ENCODE assay signal across 26 mouse cellular contexts in the genomic region with DNA sequence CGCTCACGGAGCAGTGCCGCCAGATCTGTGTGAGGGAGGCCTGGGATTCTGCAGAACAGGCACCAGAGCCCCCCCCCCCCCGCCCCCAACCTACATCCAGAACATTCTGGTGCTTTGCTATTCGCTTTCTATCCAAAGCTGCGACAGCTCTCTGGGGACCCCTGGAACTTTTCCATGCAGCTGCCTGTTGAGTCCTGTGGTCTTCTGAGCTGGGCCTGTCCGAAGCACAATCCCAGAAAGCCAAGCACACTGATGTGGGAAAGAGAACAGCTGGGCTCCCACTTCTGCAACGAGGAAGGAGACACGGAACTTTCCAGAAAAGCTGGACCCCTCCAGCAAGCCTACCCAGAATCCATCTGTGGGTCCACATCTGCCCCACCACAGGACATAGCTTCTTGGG. TPM values are rescaled to one million over a fixed set of nuclear protein-coding genes. Genes with fewer than 3 reads are reported as not detected.
A peak's percentile ranks its signal among the peaks of the same experiment; 100 is the strongest.
DNase-seq lines count a peak whose midpoint lies in the region; ATAC-seq lines count a peak whose summit lies in the region.
"Had no signal": no experiment of that assay in that cellular context is flagged by ENCODE, and none has a peak within 500 bp of the region (broad histone marks: within the 10 kb centered on the region; RNA-seq: fewer than 3 reads in every experiment).

No protein-coding gene starts in this region.

- DNase-seq in embryonic facial prominence, embryonic 14.5 days (ENCODE audit: low spot score) = peak; percentile 28
- no peak for DNase-seq in embryonic facial prominence, embryonic 10.5 days (ENCODE audit: low spot score)
- DNase-seq in heart, postnatal 4 days = peak; percentile 27
- peak; percentile 79 for DNase-seq in midbrain, embryonic 11.5 days (ENCODE audit: low spot score, missing footprints)
- no peak for DNase-seq in left cerebral cortex, adult 9 months (ENCODE audit: low spot score in 2 of 2)
- DNase-seq: adrenal gland, postnatal 10 days; B cell, adult 2 months; cerebellum, adult 11 months; cerebellum, adult 8-10 months; cerebellum, postnatal 25 days had no signal

- no peak overlapping the region for H3K4me2 ChIP-seq in embryonic facial prominence, embryonic 14.5 days (ENCODE audit: low read depth, low read length)
- no peak overlapping the region for H3K4me2 ChIP-seq in heart, embryonic 12.5 days
- H3K4me2 ChIP-seq in midbrain, embryonic 11.5 days = no peak overlapping the region
- H3K4me2 ChIP-seq in midbrain, embryonic 13.5 days (replicated peaks) = no peak overlapping the region
- H3K4me2 ChIP-seq: embryonic facial prominence, embryonic 13.5 days; heart, embryonic 13.5 days; hindbrain, embryonic 15.5 days had no signal

- no peaks in the 10 kb centered on the region for H3K4me1 ChIP-seq in embryonic facial prominence, embryonic 14.5 days (ENCODE audit: control insufficient read depth, insufficient read depth, low read length)
- H3K4me1 ChIP-seq in embryonic facial prominence, embryonic 10.5 days = no peaks in the 10 kb centered on the region
- H3K4me1 ChIP-seq in heart, embryonic 12.5 days (replicated peaks) = no peaks in the 10 kb centered on the region
- no peaks in the 10 kb centered on the region for H3K4me1 ChIP-seq in midbrain, embryonic 11.5 days (ENCODE audit: control insufficient read depth, insufficient read depth, low read length)
- H3K4me1 ChIP-seq in midbrain, embryonic 13.5 days (replicated peaks) = no peaks in the 10 kb centered on the region
- H3K4me1 ChIP-seq: embryonic facial prominence, embryonic 13.5 days; heart, embryonic 13.5 days; hindbrain, embryonic 15.5 days had no signal

- no peak overlapping the region for H3K4me3 ChIP-seq in embryonic facial prominence, embryonic 14.5 days (ENCODE audit: low read depth, low read length)
- H3K4me3 ChIP-seq in embryonic facial prominence, embryonic 10.5 days = no peak overlapping the region
- H3K4me3 ChIP-seq in heart, embryonic 12.5 days = no peak overlapping the region
- no peak overlapping the region for H3K4me3 ChIP-seq in midbrain, embryonic 11.5 days (ENCODE audit: low read depth, low read length)
- H3K4me3 ChIP-seq in midbrain, embryonic 13.5 days (replicated peaks) = no peak overlapping the region
- H3K4me3 ChIP-seq: embryonic facial prominence, embryonic 13.5 days; heart, embryonic 13.5 days; hindbrain, embryonic 15.5 days had no signal

- ATAC-seq in embryonic facial prominence, embryonic 14.5 days (ENCODE audit: low read depth) = no peak
- no peak for ATAC-seq in heart, embryonic 12.5 days (ENCODE audit: insufficient number of reproducible peaks, low FRiP score)
- ATAC-seq in midbrain, embryonic 11.5 days (ENCODE audit: low FRiP score) = no peak
- ATAC-seq in midbrain, embryonic 13.5 days = no peak
- no peak for ATAC-seq in CD4-positive, CD25-positive, alpha-beta regulatory T cell, adult 4 months
- ATAC-seq: forebrain, embryonic 14.5 days; intestine, embryonic 16.5 days had no signal

- H3K9me3 ChIP-seq in embryonic facial prominence, embryonic 14.5 days (ENCODE audit: control insufficient read depth, low read length) = no peaks in the 10 kb centered on the region
- H3K9me3 ChIP-seq in embryonic facial prominence, embryonic 10.5 days = no peaks in the 10 kb centered on the region
- no peaks in the 10 kb centered on the region for H3K9me3 ChIP-seq in heart, embryonic 12.5 days (replicated peaks)
- H3K9me3 ChIP-seq in midbrain, embryonic 11.5 days (ENCODE audit: control insufficient read depth, low read length) = no peaks in the 10 kb centered on the region
- no peaks in the 10 kb centered on the region for H3K9me3 ChIP-seq in midbrain, embryonic 13.5 days
- H3K9me3 ChIP-seq: embryonic facial prominence, embryonic 13.5 days; heart, embryonic 13.5 days; hindbrain, embryonic 15.5 days had no signal

- no peaks in the 10 kb centered on the region for H3K27me3 ChIP-seq in embryonic facial prominence, embryonic 14.5 days (replicated peaks; ENCODE audit: control insufficient read depth, insufficient read depth, low read length)
- no peaks in the 10 kb centered on the region for H3K27me3 ChIP-seq in embryonic facial prominence, embryonic 10.5 days (replicated peaks; ENCODE audit: low read depth, poor library complexity, severe bottlenecking)
- no peaks in the 10 kb centered on the region for H3K27me3 ChIP-seq in heart, embryonic 12.5 days (replicated peaks)
- H3K27me3 ChIP-seq in midbrain, embryonic 11.5 days (ENCODE audit: control insufficient read depth, insufficient read depth, low read length) = no peaks in the 10 kb centered on the region
- no peaks in the 10 kb centered on the region for H3K27me3 ChIP-seq in midbrain, embryonic 13.5 days
- H3K27me3 ChIP-seq: embryonic facial prominence, embryonic 13.5 days; heart, embryonic 13.5 days; hindbrain, embryonic 15.5 days had no signal

- WGBS in embryonic facial prominence, embryonic 14.5 days = 64% methylated on average over 8 of the region's 9 CpGs
- 93% methylated on average over 9 of the region's 9 CpGs for WGBS in embryonic facial prominence, embryonic 10.5 days
- 80% methylated on average over 9 of the region's 9 CpGs for WGBS in heart, embryonic 12.5 days
- 91% methylated on average over 9 of the region's 9 CpGs for WGBS in midbrain, embryonic 11.5 days
- 90% methylated on average over 9 of the region's 9 CpGs for WGBS in midbrain, embryonic 13.5 days

- no peak overlapping the region for H3K27ac ChIP-seq in embryonic facial prominence, embryonic 14.5 days (replicated peaks; ENCODE audit: low read depth, low read length)
- H3K27ac ChIP-seq in embryonic facial prominence, embryonic 10.5 days (replicated peaks) = no peak overlapping the region
- H3K27ac ChIP-seq in heart, embryonic 12.5 days (ENCODE audit: poor library complexity, severe bottlenecking) = no peak overlapping the region
- no peak overlapping the region for H3K27ac ChIP-seq in midbrain, embryonic 11.5 days (ENCODE audit: low read depth, low read length)
- no peak overlapping the region for H3K27ac ChIP-seq in midbrain, embryonic 13.5 days
- H3K27ac ChIP-seq: embryonic facial prominence, embryonic 13.5 days; heart, embryonic 13.5 days; hindbrain, embryonic 15.5 days had no signal

- H3K9ac ChIP-seq in embryonic facial prominence, embryonic 14.5 days (ENCODE audit: low read depth, low read length) = no peak overlapping the region
- no peak overlapping the region for H3K9ac ChIP-seq in heart, embryonic 12.5 days
- no peak overlapping the region for H3K9ac ChIP-seq in midbrain, embryonic 11.5 days (ENCODE audit: low read length)
- no peak overlapping the region for H3K9ac ChIP-seq in midbrain, embryonic 13.5 days (replicated peaks)
- H3K9ac ChIP-seq: embryonic facial prominence, embryonic 13.5 days; heart, embryonic 13.5 days; hindbrain, embryonic 15.5 days had no signal

- H3K36me3 ChIP-seq in embryonic facial prominence, embryonic 14.5 days (ENCODE audit: control insufficient read depth, insufficient read depth, low read length) = no peaks in the 10 kb centered on the region
- no peaks in the 10 kb centered on the region for H3K36me3 ChIP-seq in embryonic facial prominence, embryonic 10.5 days (replicated peaks)
- H3K36me3 ChIP-seq in heart, embryonic 12.5 days = no peaks in the 10 kb centered on the region
- H3K36me3 ChIP-seq in midbrain, embryonic 11.5 days (ENCODE audit: control insufficient read depth, insufficient read depth, low read length) = no peaks in the 10 kb centered on the region
- no peaks in the 10 kb centered on the region for H3K36me3 ChIP-seq in midbrain, embryonic 13.5 days
- H3K36me3 ChIP-seq: embryonic facial prominence, embryonic 13.5 days; heart, embryonic 13.5 days; hindbrain, embryonic 15.5 days had no signal

RNA-seq across cellular contexts. Expression of a gene that starts 19.3 kb away (rescaled TPM):
- polyA plus RNA-seq in embryonic facial prominence, embryonic 14.5 days (2014; fragmentation: Nextera tagmentation; extraction: Ambion mirVana) = 34.9 and 37.4 TPM in 2 replicates
- polyA plus RNA-seq in embryonic facial prominence, embryonic 10.5 days (2016; fragmentation: Nextera tagmentation; extraction: Ambion mirVana) = 40.8 and 45.1 TPM in 2 replicates
- 10 to 100 TPM; 29.4 to 32.6 TPM for total RNA-seq in heart, postnatal 4 days (2021)
- polyA plus RNA-seq in heart, embryonic 12.5 days (2016; fragmentation: Nextera tagmentation; extraction: Ambion mirVana) = 27.6 and 31.0 TPM in 2 replicates
- 44.2 and 49.4 TPM in 2 replicates for polyA plus RNA-seq in midbrain, embryonic 11.5 days (2014; fragmentation: Nextera tagmentation; extraction: Ambion mirVana)
- polyA plus RNA-seq in midbrain, embryonic 13.5 days (2015; fragmentation: Nextera tagmentation; extraction: Ambion mirVana) = 42.8 and 43.8 TPM in 2 replicates
- 10 to 100 TPM; 26.1 to 29.2 TPM for polyA plus RNA-seq in CD4-positive, CD25-positive, alpha-beta regulatory T cell, adult 4 months (2017; shearing (Covaris generic))

RNA-seq across cellular contexts. Expression of a gene that starts 20.0 kb away (rescaled TPM):
- polyA plus RNA-seq in embryonic facial prominence, embryonic 14.5 days (2014; fragmentation: Nextera tagmentation; extraction: Ambion mirVana) = not detected in 2 replicates
- polyA plus RNA-seq in embryonic facial prominence, embryonic 10.5 days (2016; fragmentation: Nextera tagmentation; extraction: Ambion mirVana) = not detected in 2 replicates
- not detected for total RNA-seq in heart, postnatal 4 days (2021)
- polyA plus RNA-seq in heart, embryonic 12.5 days (2016; fragmentation: Nextera tagmentation; extraction: Ambion mirVana) = not detected in 2 replicates
- polyA plus RNA-seq in midbrain, embryonic 11.5 days (2014; fragmentation: Nextera tagmentation; extraction: Ambion mirVana) = not detected in 2 replicates
- polyA plus RNA-seq in midbrain, embryonic 13.5 days (2015; fragmentation: Nextera tagmentation; extraction: Ambion mirVana) = not detected in 2 replicates
- not detected for polyA plus RNA-seq in CD4-positive, CD25-positive, alpha-beta regulatory T cell, adult 4 months (2017; shearing (Covaris generic))
- total RNA-seq: adrenal gland, postnatal 10 days; adrenal gland, postnatal 4 days; gastrocnemius, postnatal 36 days; heart, adult 18-20 months; MEL had no signal
- polyA plus RNA-seq: cortical plate, adult 2 months; embryonic facial prominence, embryonic 13.5 days; forebrain, embryonic 14.5 days; heart, embryonic 13.5 days; heart, postnatal 0 days; hindbrain, embryonic 11.5 days; hindbrain, embryonic 15.5 days; intestine, embryonic 16.5 days had no signal

RNA-seq across cellular contexts. Expression of a gene that starts 25.8 kb away (rescaled TPM):
- not detected in 2 replicates for polyA plus RNA-seq in embryonic facial prominence, embryonic 14.5 days (2014; fragmentation: Nextera tagmentation; extraction: Ambion mirVana)
- not detected in 2 replicates for polyA plus RNA-seq in embryonic facial prominence, embryonic 10.5 days (2016; fragmentation: Nextera tagmentation; extraction: Ambion mirVana)
- total RNA-seq in heart, postnatal 4 days (2021) = not detected
- not detected in 2 replicates for polyA plus RNA-seq in heart, embryonic 12.5 days (2016; fragmentation: Nextera tagmentation; extraction: Ambion mirVana)
- polyA plus RNA-seq in midbrain, embryonic 11.5 days (2014; fragmentation: Nextera tagmentation; extraction: Ambion mirVana) = not detected in 2 replicates
- not detected in 2 replicates for polyA plus RNA-seq in midbrain, embryonic 13.5 days (2015; fragmentation: Nextera tagmentation; extraction: Ambion mirVana)
- not detected for polyA plus RNA-seq in CD4-positive, CD25-positive, alpha-beta regulatory T cell, adult 4 months (2017; shearing (Covaris generic))
- total RNA-seq: adrenal gland, postnatal 10 days; adrenal gland, postnatal 4 days; gastrocnemius, postnatal 36 days; heart, adult 18-20 months; MEL had no signal
- polyA plus RNA-seq: brain, embryonic 14.5 days; cortical plate, adult 2 months; embryonic facial prominence, embryonic 13.5 days; forebrain, embryonic 14.5 days; heart, embryonic 13.5 days; heart, postnatal 0 days; hindbrain, embryonic 11.5 days; hindbrain, embryonic 15.5 days; intestine, embryonic 16.5 days had no signal

RNA-seq across cellular contexts. Expression of a gene that starts 54.3 kb away (rescaled TPM):
- polyA plus RNA-seq in embryonic facial prominence, embryonic 14.5 days (2014; fragmentation: Nextera tagmentation; extraction: Ambion mirVana) = 1.8 and 2.3 TPM in 2 replicates
- polyA plus RNA-seq in embryonic facial prominence, embryonic 10.5 days (2016; fragmentation: Nextera tagmentation; extraction: Ambion mirVana) = 1.2 and 1.7 TPM in 2 replicates
- total RNA-seq in heart, postnatal 4 days (2021) = under 1 TPM; 0.68 to 0.69 TPM
- polyA plus RNA-seq in heart, embryonic 12.5 days (2016; fragmentation: Nextera tagmentation; extraction: Ambion mirVana) = 0.47 and 0.85 TPM in 2 replicates
- 1.9 and 2.4 TPM in 2 replicates for polyA plus RNA-seq in midbrain, embryonic 11.5 days (2014; fragmentation: Nextera tagmentation; extraction: Ambion mirVana)
- 2.9 and 3.1 TPM in 2 replicates for polyA plus RNA-seq in midbrain, embryonic 13.5 days (2015; fragmentation: Nextera tagmentation; extraction: Ambion mirVana)
- polyA plus RNA-seq in CD4-positive, CD25-positive, alpha-beta regulatory T cell, adult 4 months (2017; shearing (Covaris generic)) = 1 to 10 TPM in 1 of 2 experiments, under 1 TPM in 1; 0.75 to 1.1 TPM
- total RNA-seq: MEL had no signal

Comparison
In these comparisons a context has a peak if more than half of its experiments do, and no peak if none do; other contexts are left out.
1. DNase-seq: peak in embryonic facial prominence, embryonic 14.5 days (single experiment), heart, postnatal 4 days (single experiment) and midbrain, embryonic 11.5 days (single experiment); none in embryonic facial prominence, embryonic 10.5 days (single experiment) and left cerebral cortex, adult 9 months (0 of 2).